Mouse (Mus musculus) thymus, postnatal 25 days (tissue): ENCODE measurements around the gene Slu7.

ENCODE experiments used
- DNase-seq: peaks from one replicate; pipeline ENCODE4 v3.0.0; 2022

Gene Slu7

GRCm38 (mm10) chr11:43492663-43493062, 59.1 kb downstream of the Slu7 start:
- DNase-seq = peak; percentile 78

- DNase-seq = peak; percentile 70
Observed at GRCm38 (mm10) chr11:43493815-43494409, 60.4 kb downstream of the Slu7 start.

GRCm38 (mm10) chr11:43495037-43495436, 61.5 kb downstream of the Slu7 start:
- no peak for DNase-seq

GRCm38 (mm10) chr11:43495532-43495931, 62.0 kb downstream of the Slu7 start:
- DNase-seq = no peak
